Mouse (Mus musculus) forebrain, embryonic 11.5 days (tissue): ENCODE data around the gene Ppdpf. TPM values are rescaled to one million over a fixed set of nuclear protein-coding genes. Genes with fewer than 3 reads are reported as not detected.

Experiments used
- ATAC-seq: fragments of 200-750 bp; cut with Nextera tagmentation; replicated peaks from 2 replicates; pipeline ENCODE4 v1.8.0; 2017; ENCODE audit warnings: moderate TSS enrichment; ENCODE audit not compliant: low FRiP score
- DNase-seq: peaks from one replicate; pipeline ENCODE4 v3.0.0-alpha.2; 2017; ENCODE audit warnings: low spot score
- H3K27ac ChIP-seq: fragments of 300-500 bp; sonication (generic); 2 replicates; pipeline ENCODE4 v1.5.1; 2014; ENCODE audit warnings: low read depth, low read length
- H3K27me3 ChIP-seq: fragments of 300-500 bp; sonication (generic); 2 replicates; pipeline ENCODE4 v1.6.1; 2014; ENCODE audit warnings: mild to moderate bottlenecking, low read length, mixed read lengths; ENCODE audit not compliant: control insufficient read depth, insufficient read depth
- H3K36me3 ChIP-seq: fragments of 300-500 bp; sonication (generic); 2 replicates; pipeline ENCODE4 v1.6.1; 2014; ENCODE audit warnings: mild to moderate bottlenecking, low read length, moderate library complexity, mixed read lengths; ENCODE audit not compliant: control insufficient read depth, insufficient read depth
- H3K4me1 ChIP-seq: fragments of 300-500 bp; sonication (generic); replicated peaks from 2 replicates; pipeline ENCODE4 v1.6.1; 2014; ENCODE audit warnings: low read length, mixed read lengths; ENCODE audit not compliant: control insufficient read depth, insufficient read depth
- H3K4me2 ChIP-seq: fragments of 300-500 bp; sonication (generic); 2 replicates; pipeline ENCODE4 v1.6.1; 2014; ENCODE audit warnings: low read depth, mild to moderate bottlenecking, low read length, moderate library complexity, mixed read lengths; ENCODE audit not compliant: severe bottlenecking
- H3K4me3 ChIP-seq: fragments of 300-500 bp; sonication (generic); 2 replicates; pipeline ENCODE4 v1.5.1; 2014; ENCODE audit warnings: low read depth, low read length
- H3K9ac ChIP-seq: fragments of 300-500 bp; sonication (generic); 2 replicates; pipeline ENCODE4 v1.6.1; 2014; ENCODE audit warnings: low read length
- H3K9me3 ChIP-seq: fragments of 300-500 bp; sonication (generic); 2 replicates; pipeline ENCODE4 v1.6.1; 2016; ENCODE audit warnings: low read length, mixed read lengths; ENCODE audit not compliant: control insufficient read depth
- WGBS: fragments of 180-500 bp; shearing (Covaris S2); extraction: QIAGEN DNeasy Blood & Tissue Kit; methylation state at CpG from one replicate; pipeline ENCODE4 v1.1.7; 2014; 5-methylcytosine and 5-hydroxymethylcytosine counted together
- polyA plus RNA-seq: library from polyadenylated mRNA; unstranded; fragments of >200 nt; fragmentation: Nextera tagmentation; extraction: Ambion mirVana; gene quantifications from 2 replicates; pipeline ENCODE4 v1.2.1, GENCODE M21; 2014

Ppdpf gene
- polyA plus RNA-seq, 1 experiment from 2014 or later: 443 TPM

- Histone ChIP-seq H3K4me1 (peaks cover 10% of the 10 kb centered on the region; the same call in 1 of the 2 replicates), H3K27me3 (peaks cover 16% of the 10 kb centered on the region), H3K4me3 (peak within 1 kb of the TSS; percentile 32), H3K9me3 (no peaks in the 10 kb centered on the region), H3K4me2 (peak within 1 kb of the TSS; percentile 61), H3K27ac (no peak within 1 kb of the TSS), H3K9ac (peak within 1 kb of the TSS; percentile 55), H3K36me3 (no peaks in the 10 kb centered on the region)
- peak; percentile 64 for DNase-seq
- WGBS: 4% methylated on average over 55 of the region's 55 CpGs
- ATAC-seq: peak; percentile 28; the same call in 1 of the 2 replicates
These were observed 30.6 kb upstream of the Ppdpf start, which contains the start of gene Eef1a2 for GRCm38 (mm10) chr2:181156248-181157121. TSS of gene Eef1a2 (minus strand) at chr2:181157014.

- Histone ChIP-seq H3K9me3 (no peaks in the 10 kb centered on the region), H3K9ac (peak overlapping the region; percentile 55; the same call in 1 of the 2 replicates), H3K4me3 (peak overlapping the region; percentile 32; the same call in 1 of the 2 replicates), H3K36me3 (no peaks in the 10 kb centered on the region), H3K27me3 (peaks cover 16% of the 10 kb centered on the region), H3K4me1 (peaks cover 10% of the 10 kb centered on the region; the same call in 1 of the 2 replicates), H3K27ac (no peak overlapping the region), H3K4me2 (peak overlapping the region; percentile 61; the same call in 1 of the 2 replicates)
- ATAC-seq (no peak), DNase-seq (no peak)
- WGBS: 77% methylated on average over 4 of the region's 4 CpGs
These were observed 29.9 kb upstream of the Ppdpf start for GRCm38 (mm10) chr2:181157180-181157579.

GRCm38 (mm10) chr2:181157716-181158302 is 29.2 kb upstream of the Ppdpf start:
- DNase-seq: no peak
- no peak overlapping the region for H3K9ac ChIP-seq
- no peaks in the 10 kb centered on the region for H3K9me3 ChIP-seq
- 78% methylated on average over 6 of the region's 6 CpGs for WGBS
- H3K27me3 ChIP-seq: peaks cover 16% of the 10 kb centered on the region
- H3K27ac ChIP-seq: no peak overlapping the region
- peaks cover 10% of the 10 kb centered on the region; the same call in 1 of the 2 replicates for H3K4me1 ChIP-seq
- H3K36me3 ChIP-seq: no peaks in the 10 kb centered on the region
- ATAC-seq: no peak
- no peak overlapping the region for H3K4me3 ChIP-seq
- no peak overlapping the region for H3K4me2 ChIP-seq

- no peak overlapping the region for H3K27ac ChIP-seq
- peaks cover 10% of the 10 kb centered on the region; the same call in 1 of the 2 replicates for H3K4me1 ChIP-seq
- no peaks in the 10 kb centered on the region for H3K36me3 ChIP-seq
- no peak overlapping the region for H3K4me2 ChIP-seq
- ATAC-seq (no peak), DNase-seq (no peak)
- no peak overlapping the region for H3K4me3 ChIP-seq
- H3K27me3 ChIP-seq: peaks cover 16% of the 10 kb centered on the region
- 87% methylated on average over 2 of the region's 2 CpGs for whole genome bisulfite sequencing
- no peak overlapping the region for H3K9ac ChIP-seq
- no peaks in the 10 kb centered on the region for H3K9me3 ChIP-seq
These were observed 28.6 kb upstream of the Ppdpf start for GRCm38 (mm10) chr2:181158471-181158870.

GRCm38 (mm10) chr2:181159091-181159514 is 27.9 kb upstream of the Ppdpf start:
- Histone ChIP-seq H3K27me3 (peaks cover 16% of the 10 kb centered on the region), H3K9ac (no peak overlapping the region), H3K4me3 (no peak overlapping the region), H3K4me2 (no peak overlapping the region), H3K4me1 (peaks cover 10% of the 10 kb centered on the region; the same call in 1 of the 2 replicates), H3K36me3 (no peaks in the 10 kb centered on the region), H3K27ac (no peak overlapping the region), H3K9me3 (no peaks in the 10 kb centered on the region)
- ATAC-seq (no peak), DNase-seq (no peak)
- WGBS: 52% methylated on average over 7 of the region's 7 CpGs

- peaks cover 16% of the 10 kb centered on the region for H3K27me3 ChIP-seq
- WGBS: 2% methylated on average over 2 of the region's 2 CpGs
- 0 out of 2 replicates have a peak overlapping the region, but pooled peaks have one; percentile 9 for H3K4me2 ChIP-seq
- H3K36me3 ChIP-seq: no peaks in the 10 kb centered on the region
- H3K4me3 ChIP-seq: no peak overlapping the region
- H3K4me1 ChIP-seq: peaks cover 10% of the 10 kb centered on the region; the same call in 1 of the 2 replicates
- DNase-seq: peak; percentile 65
- no peak overlapping the region for H3K27ac ChIP-seq
- peak; percentile 84 for ATAC-seq
- H3K9me3 ChIP-seq: no peaks in the 10 kb centered on the region
- no peak overlapping the region for H3K9ac ChIP-seq
These were observed 27.3 kb upstream of the Ppdpf start for GRCm38 (mm10) chr2:181159771-181160170.

- Histone ChIP-seq H3K9me3 (no peaks in the 10 kb centered on the region), H3K4me1 (peaks cover 10% of the 10 kb centered on the region; the same call in 1 of the 2 replicates), H3K4me2 (no peak overlapping the region), H3K27ac (no peak overlapping the region), H3K27me3 (peaks cover 12% of the 10 kb centered on the region), H3K9ac (no peak overlapping the region), H3K4me3 (no peak overlapping the region), H3K36me3 (no peaks in the 10 kb centered on the region)
- DNase-seq: no peak
- ATAC-seq: no peak
- WGBS: 79% methylated on average over 4 of the region's 4 CpGs
These were observed 26.2 kb upstream of the Ppdpf start for GRCm38 (mm10) chr2:181160821-181161220.

- Histone ChIP-seq H3K27me3 (no peaks in the 10 kb centered on the region), H3K36me3 (no peaks in the 10 kb centered on the region), H3K27ac (no peak overlapping the region), H3K4me2 (no peak overlapping the region), H3K4me1 (no peaks in the 10 kb centered on the region), H3K9me3 (no peaks in the 10 kb centered on the region), H3K9ac (no peak overlapping the region), H3K4me3 (no peak overlapping the region)
- no peak for ATAC-seq
- WGBS: 89% methylated on average over 5 of the region's 5 CpGs
- no peak for DNase-seq
These were observed 20.6 kb upstream of the Ppdpf start for GRCm38 (mm10) chr2:181166469-181166868.
